Mouse (Mus musculus) C2C12 (cell line): ENCODE data around the gene Erc1.

Experiments
- CEBPB ChIP-seq: IDR thresholded peaks from one replicate; pipeline ENCODE4 v1.6.1; 2011; ENCODE audit warnings: low read depth, mild to moderate bottlenecking, control low read depth, moderate library complexity
- CTCF ChIP-seq: IDR thresholded peaks from one replicate; pipeline ENCODE4 v1.5.1; 2011; ENCODE audit not compliant: control insufficient read depth, insufficient read depth, insufficient read length
- MYOD1 ChIP-seq: IDR thresholded peaks from one replicate; pipeline ENCODE4 v1.6.1; 2011; ENCODE audit warnings: low read depth; ENCODE audit not compliant: control insufficient read depth, insufficient read length
- USF1 ChIP-seq: IDR thresholded peaks from one replicate; pipeline ENCODE4 v1.6.1; 2011; ENCODE audit warnings: low read depth, mild to moderate bottlenecking, control low read depth, moderate library complexity

GRCm38 (mm10) chr6:119674811-119675209, 173.2 kb downstream of the Erc1 start:
- TF ChIP-seq CTCF (no peak), USF1 (no peak), MYOD1 (no peak), CEBPB (no peak)
